Mouse (Mus musculus) CD4-positive, CD25-positive, alpha-beta regulatory T cell, adult 4 months (primary cell): ENCODE data around the gene Mamdc4. TPM values are rescaled to one million over a fixed set of nuclear protein-coding genes. Genes with fewer than 3 reads are reported as not detected.
"Not testable (repeated sequence)": the region's sequence is repeated elsewhere in the genome, so short reads cannot be mapped to it uniquely, and the experiment has no call there.

Experiments
- ATAC-seq: one replicate; pipeline ENCODE4 v1.8.0; 2017
- polyA plus RNA-seq, 2 experiments: library from polyadenylated mRNA; unstranded; fragments of 100-300 nt; shearing (Covaris generic); gene quantifications; one replicate each; pipeline ENCODE4 v1.2.1; 2017

Mamdc4 gene
- polyA plus RNA-seq, 2 experiments from 2014 or later, result 1.6 to 4.7 TPM

DNA sequence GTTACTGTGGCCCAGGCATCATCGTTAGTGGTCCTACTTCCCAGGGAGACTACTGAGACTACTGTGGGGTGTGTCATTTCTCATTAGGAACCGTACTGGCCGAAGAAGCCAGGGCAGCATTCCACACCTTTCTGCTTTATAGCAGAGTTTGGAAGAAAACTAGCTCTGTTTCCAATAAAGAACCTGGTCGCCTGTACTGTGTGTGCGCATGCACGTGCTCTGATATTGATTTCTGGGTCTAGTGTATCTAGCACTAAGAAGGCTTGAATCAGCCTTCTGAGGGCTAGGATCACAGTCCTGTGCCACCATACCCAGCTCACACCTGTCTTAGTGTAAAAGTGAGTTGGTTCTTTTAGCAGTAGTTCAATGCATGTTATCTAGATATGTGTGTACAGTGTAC lies 15.9 kb downstream of the Mamdc4 start:
- ATAC-seq, result no peak

DNA sequence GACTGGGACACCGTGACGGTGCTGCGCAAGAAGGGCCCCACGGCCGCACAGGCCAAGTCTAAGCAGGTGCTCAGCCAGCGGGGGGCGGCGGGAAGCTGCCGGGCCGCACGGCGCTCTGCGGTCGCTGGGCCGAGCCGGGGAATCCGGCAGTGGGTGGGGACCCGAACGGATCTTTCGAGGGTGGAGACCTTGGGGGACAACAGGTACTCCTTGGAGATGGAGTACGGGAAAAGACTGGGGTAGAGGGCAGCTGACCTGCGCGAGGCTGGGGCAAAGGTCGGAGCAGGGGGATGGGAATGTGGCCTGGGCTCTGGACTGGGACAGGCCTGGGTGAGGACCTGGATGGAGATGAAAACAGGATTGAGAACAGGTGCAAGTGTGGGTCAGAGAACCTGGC lies 16.7 kb downstream of the Mamdc4 start:
- ATAC-seq, result peak; percentile 45

DNA sequence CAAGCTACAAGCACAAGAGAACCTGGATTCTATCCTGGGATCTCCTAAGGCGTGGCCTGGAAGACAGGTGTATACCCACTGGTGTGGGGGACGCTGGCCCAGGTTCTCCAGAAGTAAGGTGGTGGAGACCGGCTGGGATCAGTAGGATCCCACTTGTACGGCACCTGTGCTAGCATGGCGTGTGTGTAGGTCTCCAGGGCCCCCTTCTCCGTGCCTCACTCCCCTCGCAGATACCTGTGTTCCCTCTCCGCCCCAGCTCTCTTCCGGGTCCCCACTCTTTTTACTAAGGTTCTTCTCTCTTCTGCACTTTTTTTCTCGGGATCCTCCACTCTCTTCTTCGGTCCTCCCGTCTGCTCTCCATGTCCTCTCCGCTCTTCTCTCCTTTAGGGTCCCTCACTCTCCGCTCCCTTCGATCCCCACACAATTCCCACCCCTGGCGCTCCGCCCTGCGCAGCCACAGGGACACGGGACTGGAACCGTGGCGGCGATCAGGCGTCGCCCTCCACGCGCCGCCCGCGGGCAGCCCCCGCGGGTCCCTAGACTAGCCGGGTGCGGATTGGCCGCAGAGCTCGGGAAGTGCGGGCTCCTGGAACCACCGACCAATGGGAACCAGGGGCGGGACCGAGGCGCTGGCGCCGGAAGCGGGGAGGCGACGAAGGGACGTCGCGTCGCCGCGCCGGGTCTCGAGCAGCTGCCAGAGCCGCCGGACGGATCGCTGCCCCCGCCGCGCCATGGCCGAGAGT lies 17.3 kb downstream of the Mamdc4 start, which contains the start of gene Edf1:
TSS of gene Edf1 (plus strand) at position 627 of the 743 bp plus-strand sequence.
- ATAC-seq, result peak; percentile 99

DNA sequence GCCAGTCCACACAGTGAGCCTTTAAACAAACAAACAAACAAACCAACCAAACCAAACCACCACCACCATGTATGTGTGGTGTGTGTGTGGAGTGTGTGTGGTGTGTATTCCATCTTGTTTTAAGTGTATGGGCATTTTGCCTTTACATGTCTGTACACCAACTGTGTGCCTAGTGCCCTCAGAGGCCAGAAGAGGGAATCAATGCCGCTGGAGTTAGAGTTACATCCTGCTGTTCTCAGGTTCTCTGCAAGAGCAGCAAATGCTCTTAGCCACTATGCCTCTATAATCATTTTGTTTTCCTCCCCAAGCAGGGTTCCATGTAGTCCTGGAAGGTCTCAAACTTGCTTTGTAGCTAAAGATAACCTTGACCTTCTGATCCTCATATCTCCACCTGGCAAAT lies 18.3 kb downstream of the Mamdc4 start:
- ATAC-seq, result no peak

DNA sequence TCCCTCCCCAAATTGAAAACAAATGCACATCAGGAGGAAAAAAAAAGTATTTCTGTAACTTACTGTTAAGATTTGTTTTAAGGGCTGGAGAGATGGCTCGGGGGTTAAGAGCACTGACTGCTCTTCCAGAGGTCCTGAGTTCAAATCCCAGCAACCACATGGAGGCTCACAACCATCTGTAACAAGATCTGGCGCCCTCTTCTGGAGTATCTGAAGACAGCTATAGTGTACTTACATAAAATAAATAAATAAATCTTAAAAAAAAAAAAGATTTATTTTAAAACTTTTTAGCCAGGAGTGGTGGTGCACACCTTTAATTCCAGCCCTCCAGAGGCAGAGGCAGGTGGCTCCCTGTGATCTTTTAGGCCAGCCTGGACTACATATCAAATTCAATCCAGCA lies 19.2 kb downstream of the Mamdc4 start:
- not testable (repeated sequence) for ATAC-seq

DNA sequence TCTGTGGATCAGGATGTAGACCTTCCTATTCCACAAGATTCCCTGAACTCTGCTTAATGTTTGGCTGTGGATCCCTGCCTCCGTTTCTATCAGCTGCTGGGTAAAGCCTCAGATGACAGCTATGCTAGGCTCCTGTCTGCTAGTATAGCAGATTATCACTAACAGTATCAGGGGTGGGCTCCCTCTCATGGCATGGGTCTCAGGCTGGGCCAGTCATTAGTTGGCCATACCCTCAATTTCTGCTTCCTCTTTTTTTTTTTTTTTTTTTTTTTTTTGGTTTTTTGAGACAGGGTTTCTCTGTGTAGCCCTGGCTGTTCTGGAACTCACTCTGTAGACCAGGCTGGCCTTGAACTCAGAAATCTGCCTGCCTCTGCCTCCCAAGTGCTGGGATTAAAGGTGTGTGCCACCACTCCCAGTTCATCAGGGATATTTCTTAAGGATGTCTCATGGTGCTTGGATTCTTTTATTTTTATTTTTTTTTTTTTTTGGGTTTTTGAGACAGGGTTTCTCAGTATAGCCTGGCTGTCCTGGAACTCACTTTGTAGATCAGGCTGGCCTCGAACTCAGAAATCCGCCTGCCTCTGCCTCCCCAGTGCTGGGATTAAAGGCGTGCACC lies 21.4 kb downstream of the Mamdc4 start:
- not testable (repeated sequence) for ATAC-seq

DNA sequence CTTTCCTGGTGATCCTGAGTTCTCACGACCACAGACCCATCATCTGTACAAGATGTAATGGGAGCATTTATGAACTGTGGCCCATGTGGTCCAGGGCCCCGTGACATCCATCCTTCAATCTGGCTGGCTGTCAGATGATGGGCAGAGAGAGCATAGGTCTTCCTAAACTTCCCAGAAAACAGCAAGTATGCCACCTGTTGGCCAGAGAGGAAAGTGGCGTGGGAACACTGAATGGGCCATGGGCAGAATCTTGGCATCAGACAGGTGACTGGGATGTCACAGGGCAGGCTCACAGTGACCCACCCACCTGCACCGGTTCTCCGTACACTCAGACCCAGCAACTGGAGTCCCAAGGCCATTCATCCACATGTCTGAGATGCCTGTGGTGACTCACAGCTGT lies 23.5 kb downstream of the Mamdc4 start:
- ATAC-seq, result no peak

DNA sequence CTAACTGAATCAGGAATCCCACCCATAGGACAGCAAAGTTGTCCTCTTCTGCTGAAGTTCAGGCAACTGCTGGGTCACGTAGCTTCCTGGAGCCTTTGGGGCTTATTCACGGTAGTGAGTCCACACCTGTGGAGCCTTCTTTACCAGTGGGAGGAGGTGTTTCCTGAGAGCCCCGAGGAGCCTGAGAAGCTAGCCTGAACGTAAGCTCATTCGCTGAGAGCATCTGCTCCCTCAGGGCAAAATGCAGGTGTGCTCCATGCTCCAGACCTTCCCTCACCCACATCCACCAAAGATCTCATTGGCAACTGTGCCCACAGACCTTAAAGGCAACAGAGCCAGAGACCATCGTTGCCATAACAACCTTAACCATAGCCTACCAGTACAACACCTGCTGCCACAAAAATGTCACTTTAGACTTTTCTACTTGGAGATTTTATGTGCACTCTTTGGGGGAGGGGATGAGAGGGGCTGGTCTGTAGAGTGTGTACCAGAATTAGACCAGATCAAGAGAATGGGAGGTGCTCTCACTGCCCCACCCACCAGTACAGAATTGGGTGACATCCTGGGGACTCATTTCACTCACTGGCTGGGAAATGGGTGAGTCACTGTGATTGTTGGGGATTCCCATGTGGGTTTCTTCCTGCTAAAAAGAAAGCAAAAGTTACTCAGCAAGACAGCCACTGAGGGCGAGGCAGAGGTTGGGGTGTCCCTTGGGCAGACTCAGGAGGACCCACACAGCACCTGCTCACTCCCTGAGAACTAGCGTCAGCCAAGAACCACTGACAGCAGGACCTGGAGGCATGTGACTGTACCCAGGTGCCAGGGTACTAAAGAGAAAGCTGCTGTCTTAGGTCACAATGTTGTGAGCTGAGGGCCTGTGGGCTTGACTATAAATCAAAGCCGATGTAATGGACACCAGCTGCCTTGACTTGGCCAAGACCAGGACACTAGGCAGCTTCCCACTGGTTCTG lies 25.3 kb downstream of the Mamdc4 start:
- ATAC-seq, result peak; percentile 74

DNA sequence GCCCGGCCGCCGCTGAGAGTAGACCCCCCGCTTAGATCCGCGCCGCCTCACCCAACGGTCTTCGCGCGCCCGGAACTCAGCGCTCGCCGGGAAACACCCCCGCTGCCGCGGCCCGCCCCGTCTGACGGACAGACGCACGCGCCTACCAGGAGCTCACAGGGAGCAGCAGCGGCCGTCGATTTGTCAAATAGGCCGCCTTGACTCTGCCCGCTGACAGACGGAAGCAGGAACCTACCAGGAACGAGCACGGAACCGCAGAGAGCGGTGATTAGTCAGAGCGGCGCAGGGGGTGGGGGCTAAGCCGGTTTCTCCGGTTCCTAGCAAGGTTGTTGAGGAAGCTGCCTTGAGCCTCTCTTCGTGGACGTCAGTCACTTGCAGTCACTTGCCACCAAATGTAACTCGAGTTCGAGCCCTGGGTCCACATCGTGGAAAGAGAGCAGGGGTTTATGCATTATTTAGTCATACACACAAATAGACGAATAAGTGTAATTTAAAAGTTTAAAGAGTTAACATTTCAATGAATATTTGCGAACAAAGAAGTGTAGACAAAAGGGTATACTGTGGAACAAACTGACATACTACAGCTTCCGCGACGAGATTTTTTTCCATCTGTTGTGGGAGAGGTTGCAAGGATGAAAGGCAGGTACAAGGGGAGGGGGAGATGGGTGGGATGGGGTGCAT lies 27.7 kb downstream of the Mamdc4 start, which contains the start of gene Traf2:
TSS of gene Traf2 (minus strand) at position 130 of the 681 bp plus-strand sequence.
- ATAC-seq, result peak; percentile 86

DNA sequence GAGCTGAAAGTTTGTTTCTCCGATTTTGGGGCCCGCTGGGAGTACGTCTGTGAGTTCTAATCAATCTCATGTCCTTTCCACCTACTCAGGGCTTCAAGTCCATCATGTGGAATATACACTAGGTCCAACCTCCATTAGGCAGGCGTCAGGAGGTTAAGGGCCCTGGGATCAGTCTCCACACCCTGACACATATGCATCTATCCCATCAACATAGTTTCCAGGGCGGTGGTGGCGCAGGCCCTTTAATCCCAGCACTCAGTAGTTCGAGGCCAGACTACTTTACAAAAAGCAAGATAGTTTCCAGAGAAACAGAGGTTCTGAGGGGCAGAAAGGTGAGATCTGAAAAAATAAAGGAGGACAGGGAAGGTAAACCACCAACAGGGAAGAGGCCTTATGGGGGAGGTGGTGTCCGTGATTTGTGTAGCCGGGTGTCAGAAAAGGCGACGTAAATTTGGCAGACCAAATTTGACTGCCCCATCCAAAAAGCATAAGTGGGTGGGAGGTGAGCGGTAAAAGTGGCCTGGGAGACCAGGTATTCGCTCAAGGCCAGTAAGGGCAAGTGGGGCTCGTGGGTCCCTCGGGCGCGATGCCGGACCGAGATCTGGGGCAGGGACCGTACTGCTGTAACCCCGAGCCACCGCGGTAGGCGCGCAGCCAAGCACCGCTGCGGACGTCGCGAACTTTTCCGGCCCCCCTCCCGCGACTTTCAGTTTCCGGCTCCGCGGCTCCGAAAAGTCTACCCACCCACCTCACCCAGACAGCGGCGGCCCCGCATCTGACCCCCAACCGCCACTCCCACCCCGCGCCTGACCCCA lies 28.4 kb downstream of the Mamdc4 start:
- ATAC-seq, result peak; percentile 9

DNA sequence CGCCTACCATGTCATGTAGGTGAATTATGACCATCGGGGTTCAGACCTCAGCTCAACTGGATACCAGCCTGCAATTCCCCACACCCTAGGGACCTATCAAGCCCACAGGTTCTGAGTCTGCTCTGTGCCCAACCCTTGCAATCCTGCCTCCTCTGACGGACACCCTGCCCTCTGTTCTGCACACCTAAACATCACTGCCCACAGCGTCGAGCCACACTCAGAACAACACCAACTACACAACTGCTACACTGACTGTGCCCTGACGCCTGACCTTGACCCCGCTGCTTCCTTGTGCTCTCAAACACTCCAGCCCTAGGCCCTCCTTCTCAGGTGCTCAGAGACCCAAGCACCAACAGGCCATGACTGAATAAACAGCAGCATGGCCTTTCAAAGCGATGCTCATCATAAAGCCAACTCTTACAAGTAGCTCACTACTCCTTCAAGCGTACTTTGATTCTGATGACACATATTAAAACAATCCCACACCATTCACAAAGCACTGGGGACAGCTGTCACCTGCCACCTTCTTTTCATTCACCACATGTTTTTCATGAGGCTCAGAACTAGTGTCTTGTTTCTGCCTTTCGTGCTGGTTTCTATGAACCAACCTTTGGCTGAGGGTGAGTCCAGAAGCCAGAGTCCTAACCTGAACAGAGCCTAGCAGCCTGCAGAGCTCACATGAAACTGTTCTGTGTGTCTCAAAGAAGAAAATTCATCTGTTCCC lies 32.8 kb downstream of the Mamdc4 start:
- ATAC-seq, result no peak

DNA sequence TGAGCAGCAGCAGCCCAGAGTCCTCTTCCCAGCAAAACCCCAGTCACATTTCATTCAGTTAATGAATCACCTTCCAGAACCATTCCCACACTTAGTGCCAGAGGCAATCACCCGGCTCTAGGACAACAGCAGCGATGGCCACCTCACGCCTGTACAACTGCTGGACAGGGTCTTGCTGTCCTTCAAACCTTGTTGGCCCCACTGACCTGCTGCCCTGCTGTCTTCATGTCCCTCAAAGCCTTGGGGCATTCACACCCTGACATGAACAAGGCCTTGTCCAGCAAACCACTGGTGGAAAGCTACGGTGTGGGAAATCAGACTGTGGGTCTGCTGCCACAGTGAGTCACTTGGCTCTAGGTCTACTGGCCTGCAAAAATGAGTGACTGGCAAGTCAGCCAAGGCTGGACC lies 34.1 kb downstream of the Mamdc4 start:
- no peak for ATAC-seq

DNA sequence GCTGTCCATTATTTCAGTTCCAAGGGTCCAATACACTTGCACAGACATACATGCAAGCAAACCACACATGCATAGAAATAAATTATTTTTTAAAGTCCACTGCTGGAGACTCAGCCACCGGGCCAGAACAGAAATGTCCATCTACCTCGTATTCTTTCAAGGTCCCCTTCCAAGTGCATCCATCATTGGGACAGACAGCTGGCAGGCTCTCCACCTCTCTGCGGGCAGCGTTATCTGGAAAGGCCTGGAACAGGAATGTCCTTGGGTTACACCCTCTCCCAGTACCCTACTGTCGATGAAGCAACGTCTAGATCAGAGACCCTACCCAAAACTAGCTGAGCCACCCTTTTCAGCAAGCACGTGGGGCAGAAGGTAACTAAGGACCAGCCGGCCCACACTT lies 38.1 kb downstream of the Mamdc4 start:
- no peak for ATAC-seq

DNA sequence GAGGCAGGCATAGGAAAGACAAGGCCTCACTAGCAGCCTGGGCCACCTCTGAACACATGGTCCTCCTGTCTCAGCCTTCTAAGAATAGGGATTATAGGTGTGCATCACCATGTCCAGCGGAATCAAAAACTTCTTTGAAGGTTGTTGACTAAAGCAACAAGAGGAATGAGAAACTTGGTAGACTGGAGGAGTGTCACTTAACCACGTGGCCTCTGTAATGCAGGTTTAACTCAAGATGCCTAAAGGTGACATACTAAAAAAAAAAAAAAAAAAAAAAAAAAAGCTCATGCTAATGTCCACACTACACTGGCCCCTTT lies 39.8 kb downstream of the Mamdc4 start:
- ATAC-seq, result no peak

DNA sequence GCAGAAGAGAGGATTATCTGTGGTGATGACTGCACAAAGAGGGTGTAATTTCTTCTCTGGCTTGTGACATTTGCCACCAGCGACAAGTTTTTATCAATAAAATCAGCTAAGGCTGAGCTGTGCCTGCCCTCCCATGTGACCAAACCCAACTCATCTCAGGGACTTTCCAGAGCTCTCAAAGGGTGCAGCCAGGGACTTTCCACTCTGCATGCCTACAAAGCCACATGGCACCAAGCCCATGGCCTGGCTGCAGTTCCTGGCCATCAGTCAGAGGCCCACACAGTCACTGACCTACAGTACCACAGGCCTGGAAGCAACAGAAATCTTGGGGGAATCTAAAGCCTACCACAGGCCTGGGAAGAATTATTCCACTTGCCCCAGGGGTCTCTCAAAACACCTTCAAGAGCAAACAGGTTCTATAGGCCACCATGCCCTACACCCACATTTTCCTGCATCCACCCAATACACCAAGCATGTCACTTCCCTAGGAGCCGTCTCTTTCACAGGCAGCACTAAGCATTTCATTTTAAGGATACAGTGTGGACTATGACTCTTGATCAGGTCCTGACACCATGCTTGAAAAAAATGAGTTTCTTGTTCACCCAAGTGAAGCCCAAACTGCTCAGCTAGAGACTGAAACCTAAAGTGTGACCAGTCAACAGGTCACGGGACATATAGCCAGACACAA lies 40.3 kb downstream of the Mamdc4 start:
- ATAC-seq, result peak; percentile 92

DNA sequence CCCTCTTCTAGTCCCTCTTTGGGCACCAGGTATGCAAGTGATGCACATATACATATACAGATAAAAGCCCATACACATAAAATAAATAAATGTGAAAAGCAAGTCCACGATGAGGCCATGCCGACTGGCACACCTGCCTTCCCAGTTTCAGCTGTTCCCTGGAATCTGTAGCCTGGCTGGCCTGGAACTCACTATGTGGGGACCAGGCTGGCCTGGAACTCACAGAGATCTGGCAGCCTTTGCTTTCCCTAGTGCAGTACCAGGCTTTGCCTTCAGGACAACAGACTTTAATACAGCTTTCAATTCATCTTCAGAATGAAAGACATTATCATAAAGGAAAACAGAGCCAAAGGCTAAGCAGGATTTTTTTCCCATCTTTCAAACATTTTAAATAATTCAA lies 40.9 kb downstream of the Mamdc4 start:
- ATAC-seq, result peak; percentile 40

DNA sequence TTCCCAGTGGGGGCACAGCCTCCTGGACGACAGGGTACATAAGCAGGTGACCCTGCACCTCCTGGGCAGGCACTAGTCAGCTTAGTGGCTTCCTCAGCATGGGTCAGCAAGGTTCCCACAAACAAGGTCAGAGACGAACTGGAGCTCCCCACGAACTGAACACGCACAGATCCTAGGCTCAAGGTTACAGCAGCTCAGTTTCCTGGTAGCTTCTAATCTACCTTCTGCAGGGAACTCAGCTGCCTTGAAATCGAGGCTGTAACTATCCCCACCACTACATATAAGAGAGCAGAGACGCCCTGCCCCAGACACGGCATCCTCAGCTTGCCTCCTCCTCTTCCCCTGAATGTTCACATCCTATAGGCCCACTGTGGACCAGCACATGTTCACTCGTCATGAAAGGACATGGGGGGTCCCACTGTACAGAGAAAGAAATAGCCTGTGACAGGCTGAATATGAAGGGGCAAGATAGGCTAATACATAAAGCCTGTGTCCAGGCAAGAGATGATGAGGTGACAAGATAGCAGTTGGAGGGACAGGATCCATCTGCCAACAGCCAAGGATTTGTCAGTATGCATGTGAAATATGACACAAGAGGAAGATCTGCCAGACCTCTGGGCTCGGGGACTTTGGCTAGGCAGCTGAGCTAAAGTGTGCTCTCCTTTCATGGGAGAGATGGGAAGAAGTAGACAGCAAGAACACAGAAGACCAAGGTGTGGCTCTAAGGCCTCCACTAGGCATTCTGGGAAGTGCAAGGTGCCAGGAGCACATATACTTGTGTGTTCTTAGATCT lies 47.9 kb downstream of the Mamdc4 start:
- no peak for ATAC-seq
